9 mouse cellular contexts compared by ENCODE assay signal in genomic region chr4:120974711-120975427, GRCm38 (mm10). TPM values are rescaled to one million over a fixed set of nuclear protein-coding genes. Genes with fewer than 3 reads are reported as not detected.
A peak's percentile ranks its signal among the peaks of the same experiment; 100 is the strongest.
DNase-seq lines count a peak whose midpoint lies in the region; ATAC-seq and TF ChIP-seq lines count a peak whose summit lies in the region.
"Had no signal": no experiment of that assay in that cellular context is flagged by ENCODE, and none has a peak within 500 bp of the region (broad histone marks: within the 10 kb centered on the region; RNA-seq: fewer than 3 reads in every experiment).

No protein-coding gene starts in this region.

- H3K4me3 ChIP-seq in heart, adult 2 months: no peak overlapping the region
- H3K4me3 ChIP-seq in heart, embryonic 10.5 days: no peak overlapping the region
- H3K4me3 ChIP-seq in macrophage (ENCODE audit: inconsistent target): no peak overlapping the region
- H3K4me3 ChIP-seq in forebrain, embryonic 13.5 days: no peak overlapping the region
- H3K4me3 ChIP-seq: midbrain, embryonic 15.5 days had no signal

- no peaks in the 10 kb centered on the region for H3K27me3 ChIP-seq in heart, adult 2 months (ENCODE audit: control insufficient read depth, insufficient read depth, low read length)
- H3K27me3 ChIP-seq in heart, embryonic 10.5 days (ENCODE audit: insufficient read depth, poor library complexity, severe bottlenecking): no peaks in the 10 kb centered on the region
- no peaks in the 10 kb centered on the region for H3K27me3 ChIP-seq in forebrain, embryonic 13.5 days
- H3K27me3 ChIP-seq: midbrain, embryonic 15.5 days had no signal

- TF ChIP-seq POLR2A in heart, adult 2 months (IDR thresholded peaks at IDR 0.05; ENCODE audit: insufficient read depth, low read depth, low read length): no peak

- 0 out of 2 replicates have a peak, but pooled peaks have one; percentile 8 for ATAC-seq in common myeloid progenitor, adult 5-6 weeks (replicated peaks; ENCODE audit: low read depth, poor library complexity, severe bottlenecking)
- no peak for ATAC-seq in forebrain, embryonic 13.5 days
- ATAC-seq: midbrain, embryonic 15.5 days had no signal

- TF ChIP-seq CTCF in heart, adult 2 months (IDR thresholded peaks at IDR 0.05): no peak

- H3K4me2 ChIP-seq in forebrain, embryonic 13.5 days: no peak overlapping the region
- H3K4me2 ChIP-seq: midbrain, embryonic 15.5 days had no signal

- DNase-seq in heart, adult 2 months: no peak
- DNase-seq in heart, embryonic 10.5 days (ENCODE audit: low spot score): no peak
- peak; percentile 77 for DNase-seq in CD4-positive helper T cell, adult 2 months (ENCODE audit: low read depth, low spot score)
- no peak for DNase-seq in urinary bladder, adult 18-20 months (ENCODE audit: low spot score in 2 of 2)
- DNase-seq in heart, postnatal 36 days: no peak

- H3K79me2 ChIP-seq in heart, adult 2 months (replicated peaks; ENCODE audit: control insufficient read depth, insufficient read depth, low read length): no peaks in the 10 kb centered on the region
- H3K79me2 ChIP-seq in macrophage (ENCODE audit: inconsistent target): no peaks in the 10 kb centered on the region

- H3K27ac ChIP-seq in heart, adult 2 months: peak overlapping the region; percentile 26; the same call in 1 of the 2 replicates
- no peak overlapping the region for H3K27ac ChIP-seq in heart, embryonic 10.5 days
- peak overlapping the region; percentile 24 for H3K27ac ChIP-seq in macrophage
- no peak overlapping the region for H3K27ac ChIP-seq in forebrain, embryonic 13.5 days
- H3K27ac ChIP-seq: midbrain, embryonic 15.5 days had no signal

- no peak for TF ChIP-seq EP300 in heart, adult 2 months (IDR thresholded peaks at IDR 0.05; ENCODE audit: insufficient read depth, low read depth, low read length)

- intact Hi-C loops in heart, adult 2 months (cut with DNase I): no loop called here
- intact Hi-C loops in heart, postnatal 36 days (cut with DNase I): no loop called here

- H3K36me3 ChIP-seq in heart, adult 2 months (ENCODE audit: control insufficient read depth, insufficient read depth, low read length): no peaks in the 10 kb centered on the region; the same call in 1 of the 2 replicates
- peaks cover 48% of the 10 kb centered on the region for H3K36me3 ChIP-seq in heart, embryonic 10.5 days
- peaks cover 46% of the 10 kb centered on the region for H3K36me3 ChIP-seq in macrophage (ENCODE audit: inconsistent target)
- H3K36me3 ChIP-seq in forebrain, embryonic 13.5 days (ENCODE audit: poor library complexity, severe bottlenecking): peaks cover 47% of the 10 kb centered on the region

- no peaks in the 10 kb centered on the region for H3K9me3 ChIP-seq in heart, embryonic 10.5 days
- H3K9me3 ChIP-seq in forebrain, embryonic 13.5 days (replicated peaks): no peaks in the 10 kb centered on the region
- H3K9me3 ChIP-seq: midbrain, embryonic 15.5 days had no signal

- no peak overlapping the region for H3K9ac ChIP-seq in heart, adult 2 months (ENCODE audit: low read depth, low read length)
- no peak overlapping the region for H3K9ac ChIP-seq in forebrain, embryonic 13.5 days
- H3K9ac ChIP-seq: midbrain, embryonic 15.5 days had no signal

- 71% methylated on average over 11 of the region's 11 CpGs for WGBS in heart, adult 2 months
- WGBS in heart, embryonic 10.5 days: 83% methylated on average over 11 of the region's 11 CpGs
- WGBS in macrophage (ENCODE audit: missing documents): 37% methylated on average over 11 of the region's 11 CpGs
- 87% methylated on average over 11 of the region's 11 CpGs for WGBS in forebrain, embryonic 13.5 days

- H3K4me1 ChIP-seq in heart, adult 2 months (ENCODE audit: control insufficient read depth, insufficient read depth, low read length): peaks cover 2% of the 10 kb centered on the region
- H3K4me1 ChIP-seq in heart, embryonic 10.5 days: no peaks in the 10 kb centered on the region
- no peaks in the 10 kb centered on the region for H3K4me1 ChIP-seq in forebrain, embryonic 13.5 days
- H3K4me1 ChIP-seq: midbrain, embryonic 15.5 days had no signal

RNA-seq across cellular contexts. Expression of gene Zfp69, which starts 23.4 kb away (rescaled TPM):
- total RNA-seq in heart, adult 2 months (2021): 1 to 10 TPM in 1 of 2 experiments, under 1 TPM in 1; 0.82 to 1.1 TPM
- polyA plus RNA-seq in heart, adult 2 months (2012; rRNA removed): 1.0 and 1.3 TPM in 2 replicates
- polyA plus RNA-seq in heart, embryonic 10.5 days (2016; fragmentation: Nextera tagmentation; extraction: Ambion mirVana): 13.7 and 15.7 TPM in 2 replicates
- total RNA-seq in common myeloid progenitor, adult 5-6 weeks (2017): 1.6 and 7.9 TPM in 2 replicates
- total RNA-seq in macrophage (2018; cell fraction: chromatin; rRNA removed): 10 to 100 TPM in 2 of 26 experiments, 1 to 10 TPM in 23, under 1 TPM in 1; 0.50 to 18.3 (median 3.5) TPM
- total RNA-seq in macrophage (2018; cell fraction: cytosol; rRNA removed): under 1 TPM in 25 of 26 experiments, not detected in 1; 0.10 to 0.90 (median 0.40) TPM
- 1 to 10 TPM in 24 of 26 experiments, under 1 TPM in 2; 0.32 to 9.3 (median 2.2) TPM for total RNA-seq in macrophage (2018; cell fraction: nucleus; rRNA removed)
- polyA plus RNA-seq in macrophage (2018): 0.46 to 0.93 TPM (median 0.59 TPM) in 3 replicates
- 7.4 and 8.9 TPM in 2 replicates for polyA plus RNA-seq in forebrain, embryonic 13.5 days (2015; fragmentation: Nextera tagmentation; extraction: Ambion mirVana)
- 1 to 10 TPM; 1.4 to 1.5 TPM for total RNA-seq in heart, postnatal 36 days (2021)

RNA-seq across cellular contexts. Expression of gene Smap2, which starts 42.2 kb away (rescaled TPM):
- 10 to 100 TPM; 44.2 to 49.6 TPM for total RNA-seq in heart, adult 2 months (2021)
- polyA plus RNA-seq in heart, adult 2 months (2012; rRNA removed): 26.7 and 32.2 TPM in 2 replicates
- polyA plus RNA-seq in heart, embryonic 10.5 days (2016; fragmentation: Nextera tagmentation; extraction: Ambion mirVana): 14.1 and 18.6 TPM in 2 replicates
- total RNA-seq in common myeloid progenitor, adult 5-6 weeks (2017): 63.8 and 81.6 TPM in 2 replicates
- total RNA-seq in macrophage (2018; cell fraction: chromatin; rRNA removed): 100 to 1,000 TPM in 3 of 26 experiments, 10 to 100 TPM in 23; 27.4 to 135 (median 65.5) TPM
- total RNA-seq in macrophage (2018; cell fraction: cytosol; rRNA removed): 100 to 1,000 TPM in 10 of 26 experiments, 10 to 100 TPM in 16; 68.1 to 129 (median 92.1) TPM
- 100 to 1,000 TPM in 1 of 26 experiments, 10 to 100 TPM in 25; 49.3 to 106 (median 71.6) TPM for total RNA-seq in macrophage (2018; cell fraction: nucleus; rRNA removed)
- 87.2 to 154 TPM (median 91.9 TPM) in 3 replicates for polyA plus RNA-seq in macrophage (2018)
- polyA plus RNA-seq in forebrain, embryonic 13.5 days (2015; fragmentation: Nextera tagmentation; extraction: Ambion mirVana): 22.2 and 22.7 TPM in 2 replicates
- 10 to 100 TPM; 40.0 to 47.7 TPM for total RNA-seq in heart, postnatal 36 days (2021)

RNA-seq across cellular contexts. Expression of gene Exo5, which starts 50.1 kb away (rescaled TPM):
- total RNA-seq in heart, adult 2 months (2021): 1 to 10 TPM; 1.8 to 3.0 TPM
- polyA plus RNA-seq in heart, adult 2 months (2012; rRNA removed): 1.6 and 2.3 TPM in 2 replicates
- 14.8 and 25.8 TPM in 2 replicates for polyA plus RNA-seq in heart, embryonic 10.5 days (2016; fragmentation: Nextera tagmentation; extraction: Ambion mirVana)
- total RNA-seq in common myeloid progenitor, adult 5-6 weeks (2017): 24.9 and 27.5 TPM in 2 replicates
- 10 to 100 TPM in 16 of 26 experiments, 1 to 10 TPM in 10; 1.6 to 23.9 (median 11.9) TPM for total RNA-seq in macrophage (2018; cell fraction: chromatin; rRNA removed)
- 10 to 100 TPM in 24 of 26 experiments, 1 to 10 TPM in 2; 8.6 to 22.3 (median 17.0) TPM for total RNA-seq in macrophage (2018; cell fraction: cytosol; rRNA removed)
- 10 to 100 TPM in 22 of 26 experiments, 1 to 10 TPM in 4; 5.7 to 39.9 (median 15.4) TPM for total RNA-seq in macrophage (2018; cell fraction: nucleus; rRNA removed)
- 14.3 to 16.1 TPM (median 15.1 TPM) in 3 replicates for polyA plus RNA-seq in macrophage (2018)
- polyA plus RNA-seq in forebrain, embryonic 13.5 days (2015; fragmentation: Nextera tagmentation; extraction: Ambion mirVana): 42.9 and 44.4 TPM in 2 replicates
- total RNA-seq in heart, postnatal 36 days (2021): 1 to 10 TPM; 2.7 to 5.0 TPM

Comparison
In these comparisons a context has a peak if more than half of its experiments do, and no peak if none do; other contexts are left out.
1. H3K27ac ChIP-seq: peak in heart, adult 2 months (single experiment) and macrophage (single experiment); none in heart, embryonic 10.5 days (single experiment) and forebrain, embryonic 13.5 days (single experiment).